Mouse (Mus musculus): ENCODE results near the gene Hist1h1a. TPM values are rescaled to one million over a fixed set of nuclear protein-coding genes. Genes with fewer than 3 reads are reported as not detected.
"Not testable (repeated sequence)": the region's sequence is repeated elsewhere in the genome, so short reads cannot be mapped to it uniquely, and the experiment has no call there.

Gene Hist1h1a
- polyA plus RNA-seq, 1 experiment from 2014 or later, result 2.9 TPM

DNA sequence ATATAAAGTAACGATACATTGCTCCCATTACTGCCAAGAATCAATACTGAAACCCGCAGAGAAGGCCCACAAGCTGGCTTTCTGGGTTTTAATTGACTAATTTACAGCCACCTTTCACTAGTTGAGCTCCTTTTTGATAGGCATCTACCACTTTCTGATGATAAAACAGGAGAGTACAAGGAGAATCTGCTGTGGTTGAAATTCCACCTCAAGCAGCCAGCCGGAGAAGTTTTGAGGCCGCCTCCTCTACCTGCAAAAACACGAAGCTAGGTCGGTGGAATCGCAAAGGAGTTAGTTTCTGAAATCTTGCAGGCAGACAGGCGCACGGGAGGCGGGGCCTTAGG lies 252 bp upstream of the Hist1h1a start:
- no peaks in the 10 kb centered on the region for H3K27me3 ChIP-seq (replicated peaks)
- peak overlapping the region; percentile 92 for H3K27ac ChIP-seq
- ATAC-seq (ENCODE audit: insufficient read depth, low FRiP score, low read depth), result no peak
- H3K9me3 ChIP-seq, result no peaks in the 10 kb centered on the region
- peak overlapping the region; percentile 45; the same call in 1 of the 2 replicates for H3K9ac ChIP-seq
- peak overlapping the region; percentile 89 for H3K4me2 ChIP-seq
- peak overlapping the region; percentile 55 for H3K4me3 ChIP-seq (replicated peaks)
- peaks cover 15% of the 10 kb centered on the region for H3K4me1 ChIP-seq
- no peaks in the 10 kb centered on the region for H3K36me3 ChIP-seq
- under 1% methylated on average over 10 of the region's 10 CpGs for WGBS

DNA sequence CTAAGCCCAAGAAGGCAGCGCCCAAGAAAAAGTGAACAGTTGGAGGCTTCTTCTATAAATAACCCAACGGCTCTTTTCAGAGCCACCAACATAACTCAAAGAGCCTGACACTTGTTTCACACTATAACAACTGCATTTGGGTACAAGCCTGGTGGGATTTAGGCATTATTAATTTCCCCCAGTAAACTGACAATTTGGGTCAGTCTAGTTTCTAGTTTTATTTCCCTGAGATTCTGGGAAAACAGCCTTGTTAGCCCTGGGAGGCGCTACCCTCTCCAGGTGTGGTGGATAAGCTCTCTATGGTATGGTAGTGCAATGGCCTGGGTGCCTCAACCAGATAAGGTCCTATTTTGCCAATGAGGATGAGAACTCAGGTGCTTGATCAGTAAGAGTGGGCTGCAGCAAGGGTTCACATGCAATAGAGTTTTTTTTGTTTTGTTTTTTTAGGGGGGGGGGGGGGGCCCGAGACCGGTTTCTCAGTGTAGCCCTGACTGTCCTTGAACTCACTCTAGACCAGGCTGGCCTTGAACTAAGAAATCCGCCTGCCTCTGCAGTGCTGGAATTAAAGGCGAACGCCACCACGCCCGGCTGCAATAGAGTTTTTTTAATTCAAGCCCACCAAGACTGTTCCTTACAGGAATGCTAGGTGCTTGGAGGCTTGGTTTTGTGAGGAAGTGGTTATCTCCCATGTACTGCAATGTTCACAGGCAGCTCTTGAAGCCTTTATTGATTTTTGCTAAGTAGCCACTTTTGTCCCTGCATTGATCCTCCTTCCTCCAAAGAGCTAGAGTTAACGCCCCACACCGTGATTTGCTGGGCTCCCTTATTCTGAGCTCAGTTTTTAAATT lies 1.1 kb downstream of the Hist1h1a start:
- H3K4me2 ChIP-seq, result peak overlapping the region; percentile 89
- H3K9ac ChIP-seq, result peak overlapping the region; percentile 45
- H3K4me1 ChIP-seq, result peaks cover 15% of the 10 kb centered on the region
- no peaks in the 10 kb centered on the region for H3K9me3 ChIP-seq
- no peak for ATAC-seq (ENCODE audit: insufficient read depth, low FRiP score, low read depth)
- H3K4me3 ChIP-seq (replicated peaks), result peak overlapping the region; percentile 55
- H3K27ac ChIP-seq, result peak overlapping the region; percentile 92
- 31% methylated on average over 12 of the region's 12 CpGs for WGBS
- no peaks in the 10 kb centered on the region for H3K27me3 ChIP-seq (replicated peaks)
- H3K36me3 ChIP-seq, result no peaks in the 10 kb centered on the region

DNA sequence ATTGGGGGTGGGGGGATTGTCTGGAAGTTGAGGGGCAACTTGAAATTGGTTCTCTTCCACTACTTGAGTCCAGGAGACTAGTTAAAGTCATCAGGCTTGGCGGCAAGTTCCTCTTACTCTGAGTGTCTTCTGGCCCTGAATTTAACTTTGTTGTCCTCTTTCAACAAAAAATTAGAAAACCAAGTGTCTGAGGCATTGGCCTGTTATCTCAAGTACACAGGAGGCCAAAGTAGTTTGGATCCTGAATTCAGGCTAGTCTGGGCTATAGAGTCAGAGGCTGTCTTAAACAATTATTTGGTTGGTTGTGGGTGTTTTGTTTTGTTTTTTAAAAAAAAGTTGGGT lies 1.7 kb downstream of the Hist1h1a start:
- no peak overlapping the region for H3K27ac ChIP-seq
- H3K4me3 ChIP-seq (replicated peaks), result no peak overlapping the region
- H3K27me3 ChIP-seq (replicated peaks), result no peaks in the 10 kb centered on the region
- H3K36me3 ChIP-seq, result no peaks in the 10 kb centered on the region
- WGBS, result 60% methylated on average over 1 of the region's 1 CpGs
- H3K4me2 ChIP-seq, result no peak overlapping the region
- ATAC-seq (ENCODE audit: insufficient read depth, low FRiP score, low read depth), result no peak
- H3K4me1 ChIP-seq, result peaks cover 12% of the 10 kb centered on the region
- no peak overlapping the region for H3K9ac ChIP-seq
- no peaks in the 10 kb centered on the region for H3K9me3 ChIP-seq

DNA sequence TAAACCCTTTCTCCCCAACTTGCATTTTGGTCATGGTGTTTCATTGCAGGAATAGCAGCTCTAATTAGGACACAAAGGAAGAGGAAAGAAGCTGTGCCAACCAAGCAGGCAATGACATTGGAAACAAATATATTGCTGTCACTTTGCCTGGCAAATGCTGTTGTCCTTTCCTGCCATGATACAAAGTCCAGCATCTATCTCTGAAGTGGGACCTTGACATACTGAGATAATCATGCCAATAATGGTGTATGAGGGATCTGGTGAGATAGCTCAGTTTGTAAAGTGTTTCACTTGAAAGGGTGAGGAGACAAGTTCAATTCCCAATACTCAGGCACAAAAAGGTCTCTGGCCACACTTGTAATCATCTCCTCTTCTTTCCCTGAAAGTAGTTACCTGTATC lies 3.3 kb downstream of the Hist1h1a start:
- ATAC-seq (ENCODE audit: insufficient read depth, low FRiP score, low read depth), result no peak
- Histone ChIP-seq H3K4me3 (replicated peaks) (no peak overlapping the region), H3K4me2 (no peak overlapping the region), H3K27me3 (replicated peaks) (no peaks in the 10 kb centered on the region), H3K9ac (no peak overlapping the region), H3K27ac (no peak overlapping the region), H3K36me3 (no peaks in the 10 kb centered on the region), H3K4me1 (peaks cover 9% of the 10 kb centered on the region), H3K9me3 (no peaks in the 10 kb centered on the region)

DNA sequence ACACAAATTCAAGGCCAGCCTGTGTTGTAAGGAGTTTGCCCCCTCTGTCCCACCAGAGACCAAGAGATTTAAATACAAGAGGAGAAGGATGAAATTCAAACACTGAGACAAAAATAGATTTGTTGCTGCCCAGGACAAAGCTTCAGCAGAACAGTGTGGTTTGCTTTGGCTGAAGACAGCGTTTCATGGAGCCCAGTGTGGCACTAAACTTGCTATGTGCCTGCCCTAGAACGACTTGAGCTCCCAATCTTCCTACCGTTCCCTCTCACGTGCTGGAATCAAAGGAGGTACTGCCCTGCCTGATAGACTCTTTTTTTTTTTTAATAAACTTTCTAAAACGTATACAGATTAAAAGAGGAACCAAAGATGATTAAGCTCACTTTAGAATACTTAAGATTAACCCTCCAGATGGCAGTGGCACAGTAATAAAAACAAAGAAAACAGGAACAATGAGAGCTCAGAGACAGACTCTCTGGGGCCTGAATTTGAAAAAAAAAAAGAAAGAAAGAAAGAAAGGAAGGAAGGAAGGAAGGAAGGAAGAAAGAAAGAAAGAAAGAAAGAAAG lies 5.5 kb downstream of the Hist1h1a start:
- H3K4me3 ChIP-seq (replicated peaks), result no peak overlapping the region
- 54% methylated on average over 5 of the region's 5 CpGs for WGBS
- no peak for ATAC-seq (ENCODE audit: insufficient read depth, low FRiP score, low read depth)

DNA sequence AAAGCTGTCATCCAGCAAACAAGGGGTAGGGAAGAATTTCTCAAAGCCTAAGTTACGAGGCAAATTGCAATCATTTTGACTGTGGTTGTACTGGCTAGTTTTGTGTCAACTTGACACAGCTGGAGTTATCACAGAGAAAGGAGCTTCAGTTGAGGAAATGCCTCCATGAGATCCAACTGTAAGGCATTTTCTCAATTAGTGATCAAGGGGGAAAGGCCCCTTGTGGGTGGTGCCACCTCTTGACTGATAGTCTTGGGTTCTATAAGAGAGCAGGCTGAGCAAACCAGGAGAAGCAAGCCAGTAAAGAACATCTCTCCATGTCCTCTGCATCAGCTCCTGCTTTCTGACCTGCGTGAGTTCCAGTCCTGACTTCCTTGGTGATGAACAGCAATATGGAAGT lies 6.1 kb downstream of the Hist1h1a start, which contains the start of gene Trim38:
TSS of gene Trim38 (plus strand) at position 301 of the 400 bp plus-strand sequence.
- H3K9ac ChIP-seq, result not testable (repeated sequence)
- WGBS, result 78% methylated on average over 2 of the region's 2 CpGs

More for the DNA sequence above, 5.5 kb downstream of the Hist1h1a start:
- no peak overlapping the region for H3K27ac ChIP-seq
- peaks cover 12% of the 10 kb centered on the region for H3K4me1 ChIP-seq
- H3K4me2 ChIP-seq, result no peak overlapping the region
- H3K9me3 ChIP-seq, result no peaks in the 10 kb centered on the region
- no peaks in the 10 kb centered on the region for H3K27me3 ChIP-seq (replicated peaks)
- H3K9ac ChIP-seq, result no peak overlapping the region
- no peaks in the 10 kb centered on the region for H3K36me3 ChIP-seq

DNA sequence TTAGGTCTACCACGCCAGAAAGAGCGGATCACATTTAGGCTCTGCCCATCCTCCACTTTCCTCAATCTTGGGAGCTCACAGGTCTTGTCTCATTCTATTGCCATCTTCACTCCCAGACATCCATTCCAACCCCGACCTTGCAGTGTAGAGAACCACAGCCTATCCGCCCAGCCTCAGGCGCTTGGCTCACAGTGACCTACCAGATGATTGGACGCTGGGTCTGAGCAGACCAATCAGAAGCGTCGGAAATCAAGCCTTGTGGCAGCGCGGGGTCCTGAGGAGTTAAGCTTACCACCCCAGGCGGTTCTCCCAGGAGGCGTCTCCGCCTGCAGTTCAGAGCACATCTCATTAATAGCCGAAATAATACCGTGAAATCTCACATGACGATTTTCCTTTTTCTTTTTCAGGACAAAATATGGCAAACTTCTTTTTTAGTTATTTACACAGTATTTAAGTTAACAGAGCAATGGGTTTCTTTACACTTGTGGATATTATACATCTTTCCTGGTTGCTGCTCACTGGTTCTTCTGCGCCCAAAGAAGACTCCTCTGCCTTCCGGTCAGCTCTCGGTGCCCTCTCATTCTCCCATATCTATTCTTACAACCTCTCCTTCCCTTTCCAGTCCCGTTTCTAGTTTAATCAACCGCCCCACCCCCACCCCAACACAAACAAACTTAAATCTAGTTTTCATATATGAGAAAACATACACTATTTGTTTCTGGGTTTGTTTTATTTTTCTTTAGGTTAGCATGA lies 9.3 kb downstream of the Hist1h1a start:
- no peak overlapping the region for H3K4me3 ChIP-seq (replicated peaks)
- no peaks in the 10 kb centered on the region for H3K36me3 ChIP-seq
- no peak overlapping the region for H3K27ac ChIP-seq
- 19% methylated on average over 21 of the region's 21 CpGs for WGBS
- H3K4me1 ChIP-seq, result 0 out of 2 replicates have a peak, but pooled peaks cover 6% of the 10 kb centered on the region
- no peaks in the 10 kb centered on the region for H3K27me3 ChIP-seq (replicated peaks)
- H3K9ac ChIP-seq, result no peak overlapping the region
- H3K4me2 ChIP-seq, result peak overlapping the region; percentile 44
- peak; percentile 92 for ATAC-seq (ENCODE audit: insufficient read depth, low FRiP score, low read depth)
- H3K9me3 ChIP-seq, result no peaks in the 10 kb centered on the region

More for the DNA sequence above, 6.1 kb downstream of the Hist1h1a start, which contains the start of gene Trim38:
- H3K9me3 ChIP-seq; H3K4me3 ChIP-seq (replicated peaks); H3K36me3 ChIP-seq; H3K27me3 ChIP-seq (replicated peaks); ATAC-seq (ENCODE audit: insufficient read depth, low FRiP score, low read depth); H3K27ac ChIP-seq; H3K4me1 ChIP-seq; H3K4me2 ChIP-seq: not testable (repeated sequence)

DNA sequence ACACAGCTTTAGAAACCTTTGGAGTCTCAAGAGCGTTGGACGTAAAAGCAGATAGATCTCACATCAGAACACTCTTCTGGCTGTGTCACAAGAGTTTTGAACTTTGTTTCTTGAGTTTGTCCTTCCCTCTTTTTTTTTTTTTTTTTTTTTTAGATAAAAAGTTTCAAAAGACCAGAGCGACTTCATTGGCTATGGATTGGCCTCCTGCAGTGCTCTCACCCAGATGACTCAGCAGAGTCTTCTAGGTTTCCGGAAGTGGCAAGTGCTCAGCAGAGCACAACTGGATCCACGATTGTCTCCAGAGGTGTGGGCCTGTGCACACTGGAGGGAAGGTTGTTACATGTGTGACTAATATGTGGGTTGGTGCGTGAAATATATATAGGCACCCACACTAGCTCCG lies 14.9 kb downstream of the Hist1h1a start:
- no peaks in the 10 kb centered on the region for H3K36me3 ChIP-seq
- H3K4me2 ChIP-seq, result no peak overlapping the region
- H3K9me3 ChIP-seq, result no peaks in the 10 kb centered on the region
- no peak overlapping the region for H3K27ac ChIP-seq
- H3K9ac ChIP-seq, result no peak overlapping the region
- no peak overlapping the region for H3K4me3 ChIP-seq (replicated peaks)
- no peak for ATAC-seq (ENCODE audit: insufficient read depth, low FRiP score, low read depth)
- WGBS, result 89% methylated on average over 7 of the region's 7 CpGs
- no peaks in the 10 kb centered on the region for H3K4me1 ChIP-seq
- H3K27me3 ChIP-seq (replicated peaks), result no peaks in the 10 kb centered on the region

DNA sequence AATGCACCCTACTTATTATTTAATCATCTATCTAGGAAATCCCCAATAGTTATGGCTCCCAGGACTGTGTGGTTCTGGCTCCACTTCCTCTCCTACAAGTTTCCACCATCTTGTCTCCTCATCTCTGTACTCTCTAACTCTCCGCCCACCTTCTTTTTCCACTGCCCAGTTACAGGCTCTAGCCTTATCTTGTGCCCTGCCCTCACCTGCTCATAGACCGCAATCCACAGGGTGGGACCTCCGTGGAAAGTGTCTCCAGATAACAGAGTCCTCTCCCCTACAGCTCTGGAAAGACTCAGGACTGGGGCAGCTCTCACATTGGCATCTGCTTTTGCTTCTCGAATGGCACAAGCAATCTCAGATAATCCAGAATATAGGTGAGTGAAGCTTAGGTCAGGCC lies 15.6 kb downstream of the Hist1h1a start:
- no peak overlapping the region for H3K4me3 ChIP-seq (replicated peaks)
- no peak overlapping the region for H3K4me2 ChIP-seq
- H3K27ac ChIP-seq, result no peak overlapping the region
- H3K27me3 ChIP-seq (replicated peaks), result no peaks in the 10 kb centered on the region
- no peaks in the 10 kb centered on the region for H3K9me3 ChIP-seq
- H3K4me1 ChIP-seq, result no peaks in the 10 kb centered on the region
- ATAC-seq (ENCODE audit: insufficient read depth, low FRiP score, low read depth), result no peak
- H3K36me3 ChIP-seq, result no peaks in the 10 kb centered on the region
- WGBS, result 77% methylated on average over 4 of the region's 4 CpGs
- H3K9ac ChIP-seq, result no peak overlapping the region

DNA sequence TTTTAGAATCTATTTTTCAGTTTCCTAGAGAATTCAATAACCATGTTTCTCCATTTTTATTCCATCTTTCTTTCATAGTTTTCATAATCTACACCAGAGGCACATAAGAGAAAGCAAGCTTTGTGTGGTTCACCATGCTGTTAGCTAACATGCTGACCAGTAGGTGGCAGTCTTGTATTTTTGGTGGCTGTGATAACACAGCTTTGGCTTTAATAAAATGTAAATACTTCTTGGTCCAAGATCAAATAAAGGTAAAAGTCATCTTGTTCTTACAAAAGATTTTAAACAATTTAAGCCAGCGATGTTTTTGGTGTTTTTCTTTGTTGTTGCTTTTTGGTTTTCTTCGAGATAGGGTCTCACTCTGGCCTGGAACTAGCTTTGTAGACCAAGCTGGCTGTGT lies 29.1 kb downstream of the Hist1h1a start:
- Histone ChIP-seq H3K4me2 (no peak overlapping the region), H3K4me3 (replicated peaks) (no peak overlapping the region), H3K9ac (no peak overlapping the region), H3K9me3 (no peaks in the 10 kb centered on the region), H3K27ac (no peak overlapping the region), H3K4me1 (no peaks in the 10 kb centered on the region), H3K27me3 (replicated peaks) (no peaks in the 10 kb centered on the region), H3K36me3 (no peaks in the 10 kb centered on the region)
- ATAC-seq (ENCODE audit: insufficient read depth, low FRiP score, low read depth), result no peak
- 43% methylated on average over 2 of the region's 2 CpGs for WGBS

DNA sequence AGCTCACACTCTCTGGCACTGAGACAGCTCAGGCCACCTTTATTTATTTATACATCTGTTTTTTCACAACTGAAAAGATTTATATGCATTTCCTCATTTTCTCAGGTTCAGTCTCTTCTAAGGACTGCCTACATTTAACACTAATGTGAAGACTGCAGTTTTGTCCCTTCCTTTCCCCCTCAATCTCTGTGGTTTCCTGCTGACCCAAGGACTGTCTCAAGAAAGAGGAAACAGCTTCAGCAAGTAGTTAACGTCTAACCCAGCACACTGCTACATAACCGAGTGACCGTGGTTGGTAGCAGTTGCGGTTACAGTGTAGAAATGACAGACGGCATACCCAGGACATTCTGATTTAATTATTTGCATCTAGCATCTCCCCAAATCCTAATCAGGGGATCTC lies 35.9 kb downstream of the Hist1h1a start:
- ATAC-seq (ENCODE audit: insufficient read depth, low FRiP score, low read depth), result no peak
- no peak overlapping the region for H3K27ac ChIP-seq
- H3K27me3 ChIP-seq (replicated peaks), result no peaks in the 10 kb centered on the region
- H3K4me1 ChIP-seq, result no peaks in the 10 kb centered on the region
- no peak overlapping the region for H3K4me3 ChIP-seq (replicated peaks)
- no peak overlapping the region for H3K9ac ChIP-seq
- no peaks in the 10 kb centered on the region for H3K9me3 ChIP-seq
- WGBS, result 71% methylated on average over 5 of the region's 5 CpGs
- no peak overlapping the region for H3K4me2 ChIP-seq
- no peaks in the 10 kb centered on the region for H3K36me3 ChIP-seq

DNA sequence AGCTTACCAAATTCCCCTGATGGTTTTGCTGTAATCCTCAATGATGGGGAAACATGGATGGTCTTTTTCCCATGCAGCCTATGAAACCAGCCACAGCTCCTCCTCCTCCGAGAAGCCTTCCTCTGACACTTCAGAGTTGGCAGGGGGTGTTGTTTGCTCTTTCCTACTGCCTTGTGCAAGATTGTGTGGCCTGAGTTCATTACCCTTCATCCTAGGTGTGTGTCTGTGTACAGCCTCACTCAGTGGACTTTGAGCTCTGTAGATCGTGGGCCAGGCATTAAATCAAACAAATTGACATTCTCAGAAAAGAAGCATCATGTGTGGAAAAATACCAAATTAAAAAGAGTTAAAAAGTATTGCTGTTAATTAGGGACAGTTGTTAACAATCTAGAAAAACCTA lies 41.1 kb downstream of the Hist1h1a start:
- 60% methylated on average over 2 of the region's 2 CpGs for WGBS
- no peak overlapping the region for H3K4me2 ChIP-seq
- no peak overlapping the region for H3K27ac ChIP-seq
- no peaks in the 10 kb centered on the region for H3K9me3 ChIP-seq
- no peak for ATAC-seq (ENCODE audit: insufficient read depth, low FRiP score, low read depth)
- no peaks in the 10 kb centered on the region for H3K27me3 ChIP-seq (replicated peaks)
- H3K4me1 ChIP-seq, result no peaks in the 10 kb centered on the region
- H3K4me3 ChIP-seq (replicated peaks), result no peak overlapping the region
- H3K9ac ChIP-seq, result no peak overlapping the region
- no peaks in the 10 kb centered on the region for H3K36me3 ChIP-seq

Measured in stomach, embryonic 15.5 days (tissue).